Mouse (Mus musculus) thymus, adult 18-20 months (tissue): ENCODE measurements around the gene Il1r2.

Source experiments
- DNase-seq, 2 experiments: peaks; one replicate each; pipeline ENCODE4 v3.0.0; 2022; ENCODE audit warnings: mixed read lengths in 2 of 2

Il1r2 gene

DNA sequence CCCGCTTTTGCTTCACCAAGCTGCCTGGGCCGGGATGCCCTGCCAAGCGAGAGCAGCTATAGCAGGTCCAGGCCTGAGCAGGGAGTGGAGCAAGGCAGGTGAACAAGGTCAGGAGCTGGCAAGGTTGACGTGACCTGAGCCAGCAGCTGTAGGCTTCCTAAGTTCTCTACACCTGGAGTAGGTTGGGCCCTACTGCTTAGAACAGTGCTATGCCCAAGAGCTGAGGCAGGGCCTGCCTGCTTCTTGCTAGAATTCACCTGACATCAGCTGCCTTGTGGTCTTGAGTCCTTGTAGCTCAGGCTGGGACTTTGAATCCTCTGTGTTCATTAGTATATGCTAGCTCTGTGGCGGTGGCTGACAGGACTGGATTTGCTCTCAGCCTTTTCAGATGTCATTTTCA, at the start of gene Il1r2:
Il1r2 (plus strand) TSS at position 301 of the 400 bp plus-strand sequence.
- no peak for DNase-seq

DNA sequence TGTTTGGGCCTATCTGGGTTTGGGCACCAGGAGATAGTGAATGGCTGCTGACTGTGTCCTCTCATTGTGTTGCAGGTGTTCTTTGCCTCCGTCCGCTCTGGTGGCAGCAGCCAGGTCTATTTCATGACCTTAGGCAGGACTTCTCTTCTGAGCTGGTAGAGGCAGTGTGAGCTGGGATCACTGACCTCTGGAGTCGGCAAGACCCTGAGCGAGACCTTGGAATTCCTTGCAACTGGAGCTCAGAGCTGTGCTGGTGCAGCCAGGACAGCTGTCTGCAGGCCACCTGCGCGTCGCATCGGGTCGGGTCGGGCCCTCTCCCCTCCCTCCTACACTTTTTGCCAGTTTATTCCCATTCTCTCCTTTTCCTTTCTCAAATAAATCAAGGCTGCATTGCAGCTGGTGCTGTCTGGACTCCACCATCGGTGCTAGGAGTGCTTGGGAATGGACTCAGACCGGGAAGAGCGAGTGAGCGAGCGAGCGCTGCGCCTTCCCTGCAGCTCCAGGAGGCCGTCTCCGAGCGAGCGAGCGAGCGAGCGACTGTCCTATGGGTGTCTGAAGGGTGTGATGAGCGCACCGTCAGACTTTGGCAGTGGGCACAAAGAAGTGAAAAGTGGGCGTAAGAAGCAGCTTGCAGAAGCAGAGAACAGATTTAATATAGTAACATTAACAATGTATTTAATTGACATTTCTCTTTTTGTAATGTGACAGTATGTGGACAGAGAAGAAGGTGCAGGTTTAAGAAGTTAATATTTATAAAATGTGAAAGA, 49.1 kb upstream of the Il1r2 start:
- no peak for DNase-seq

- DNase-seq = no peak
Observed at GRCm38 (mm10) chr1:40025416-40025815, 48.5 kb upstream of the Il1r2 start.

DNA sequence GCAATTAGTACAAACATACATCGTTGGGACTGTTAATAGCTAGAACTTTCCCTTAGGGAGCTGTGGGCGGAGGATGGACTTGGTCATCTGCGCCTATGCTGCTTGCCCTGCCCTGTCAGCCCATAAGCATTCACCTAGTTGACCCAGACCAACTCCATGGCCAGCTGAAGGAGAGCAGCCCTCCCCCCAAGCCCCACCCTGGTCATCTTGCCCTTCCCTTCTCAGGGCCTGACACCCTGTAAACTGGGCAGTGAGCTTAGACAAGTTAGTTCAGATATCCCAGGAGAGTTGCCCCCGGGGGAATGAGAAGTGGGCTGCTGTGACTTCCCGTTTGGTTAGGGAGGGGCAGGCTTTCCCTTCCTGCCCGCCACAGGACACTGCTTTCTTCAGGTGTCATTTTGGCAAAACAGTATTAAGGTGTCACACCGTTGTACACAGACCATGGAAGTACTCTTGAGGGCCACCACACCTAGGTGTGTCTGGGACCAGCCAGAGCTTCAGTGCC, 46.7 kb upstream of the Il1r2 start:
- no peak for DNase-seq

DNA sequence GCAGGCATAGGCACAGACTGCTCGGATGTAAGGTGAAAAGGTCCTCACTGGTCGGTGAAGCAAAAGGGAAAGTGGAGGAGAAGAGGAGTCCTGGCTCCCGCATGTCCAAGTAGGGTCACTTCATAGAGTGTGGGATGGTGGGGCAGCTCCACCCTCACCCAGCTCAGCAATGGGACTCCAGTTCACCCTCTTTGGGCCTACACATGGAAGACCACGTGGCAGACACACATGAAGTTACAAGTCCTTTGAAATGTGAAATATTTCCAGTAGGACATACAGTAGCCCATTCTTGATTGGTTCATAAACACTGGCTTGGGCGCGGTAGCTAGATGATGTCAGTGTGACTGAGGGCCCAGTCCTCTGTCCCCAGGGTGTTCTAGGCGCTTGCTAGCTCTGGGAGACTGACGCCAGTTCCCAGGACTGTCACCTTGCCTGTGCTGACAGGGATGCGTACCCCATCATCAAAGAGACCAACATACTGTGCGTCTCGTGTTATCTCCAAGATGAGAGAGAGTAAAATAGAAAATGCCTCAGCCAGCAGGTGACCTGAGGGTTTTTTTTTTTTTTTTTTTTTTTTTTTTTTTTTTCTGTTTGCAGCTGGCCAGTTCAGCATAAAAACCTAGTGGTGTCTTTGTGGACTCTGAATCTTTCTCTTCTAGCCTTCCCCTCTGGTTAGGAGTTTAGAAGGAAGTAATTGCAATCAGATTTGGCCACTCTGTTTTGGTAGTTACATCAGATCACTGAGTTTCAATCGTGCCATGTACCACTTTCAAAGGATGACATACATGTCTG, 45.5 kb upstream of the Il1r2 start:
- no peak for DNase-seq

- DNase-seq = no peak
Observed at GRCm38 (mm10) chr1:40029597-40029996, 44.3 kb upstream of the Il1r2 start.

- no peak for DNase-seq
Observed at GRCm38 (mm10) chr1:40030287-40030975, 43.4 kb upstream of the Il1r2 start.

DNA sequence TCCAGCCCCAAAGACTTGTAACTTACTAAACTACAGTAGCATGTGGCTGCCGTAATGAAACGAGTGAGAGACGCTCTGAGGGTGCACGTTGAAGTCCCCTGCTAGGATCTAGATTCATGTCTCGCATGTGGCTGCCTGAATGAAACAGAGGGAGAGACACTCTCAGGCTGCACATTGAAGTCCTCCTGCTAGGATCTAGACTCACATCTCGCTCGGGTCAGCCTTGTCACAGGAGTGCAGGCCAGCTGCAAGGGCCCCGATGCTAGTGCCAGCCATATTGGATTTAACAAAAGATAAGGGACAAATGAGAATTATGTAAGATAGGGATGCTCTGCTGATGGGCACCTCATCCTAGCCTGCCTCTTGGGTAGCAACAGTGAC, 42.9 kb upstream of the Il1r2 start:
- no peak for DNase-seq

- DNase-seq = no peak
Observed at GRCm38 (mm10) chr1:40031626-40032025, 42.3 kb upstream of the Il1r2 start.

- DNase-seq = no peak
Observed at GRCm38 (mm10) chr1:40033315-40033714, 40.6 kb upstream of the Il1r2 start.

GRCm38 (mm10) chr1:40033743-40034420, 40.0 kb upstream of the Il1r2 start:
- no peak for DNase-seq

GRCm38 (mm10) chr1:40037831-40038230, 36.0 kb upstream of the Il1r2 start:
- DNase-seq = no peak

- no peak for DNase-seq
Observed at GRCm38 (mm10) chr1:40045686-40046085, 28.2 kb upstream of the Il1r2 start.

GRCm38 (mm10) chr1:40046600-40046999, 27.3 kb upstream of the Il1r2 start:
- no peak for DNase-seq

DNA sequence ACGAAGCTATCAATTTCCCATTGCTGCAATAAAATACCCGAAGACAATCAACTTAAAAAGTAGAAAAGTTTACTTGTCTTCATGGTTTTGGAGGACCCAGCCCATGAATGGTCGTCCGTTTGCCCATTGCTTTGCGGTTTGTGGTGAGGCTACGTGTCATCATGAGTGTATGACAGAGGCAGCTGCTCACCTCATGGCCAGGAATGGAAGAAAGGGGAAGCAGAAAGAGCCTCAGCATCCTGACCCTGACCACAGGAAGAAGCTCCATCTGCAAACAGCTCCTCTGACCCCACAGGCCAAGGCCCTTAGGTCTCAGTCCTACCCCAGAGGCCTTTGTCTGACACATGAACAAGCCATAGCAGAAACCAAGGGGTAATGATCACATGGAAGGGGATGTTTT, 22.7 kb upstream of the Il1r2 start:
- DNase-seq = no peak

DNA sequence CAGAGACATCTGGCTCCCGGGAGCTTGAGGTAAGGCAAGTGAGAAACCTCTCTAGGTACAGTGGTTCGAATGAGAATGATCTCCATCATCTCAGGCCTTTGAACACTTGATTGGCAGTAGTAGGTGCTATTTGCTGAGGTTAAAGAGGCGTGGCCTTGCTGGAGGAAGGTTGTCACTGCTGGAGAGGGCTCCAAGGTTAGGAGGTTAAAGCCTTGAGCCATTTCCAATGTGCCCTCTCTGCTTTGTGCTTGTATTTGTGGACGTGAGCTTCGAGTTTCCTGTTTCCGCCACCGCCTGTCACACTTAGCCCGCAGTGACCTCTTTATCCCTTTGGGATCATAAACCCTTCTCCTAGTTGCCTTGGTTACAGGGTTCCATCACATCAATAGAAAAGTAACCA, 21.7 kb upstream of the Il1r2 start:
- DNase-seq = no peak

GRCm38 (mm10) chr1:40053071-40053470, 20.8 kb upstream of the Il1r2 start:
- no peak for DNase-seq

GRCm38 (mm10) chr1:40055051-40055450, 18.8 kb upstream of the Il1r2 start:
- DNase-seq = no peak

GRCm38 (mm10) chr1:40055963-40056362, 17.9 kb upstream of the Il1r2 start:
- no peak for DNase-seq

GRCm38 (mm10) chr1:40057351-40057750, 16.5 kb upstream of the Il1r2 start:
- no peak for DNase-seq

- DNase-seq = no peak
Observed at GRCm38 (mm10) chr1:40058013-40058412, 15.9 kb upstream of the Il1r2 start.

DNA sequence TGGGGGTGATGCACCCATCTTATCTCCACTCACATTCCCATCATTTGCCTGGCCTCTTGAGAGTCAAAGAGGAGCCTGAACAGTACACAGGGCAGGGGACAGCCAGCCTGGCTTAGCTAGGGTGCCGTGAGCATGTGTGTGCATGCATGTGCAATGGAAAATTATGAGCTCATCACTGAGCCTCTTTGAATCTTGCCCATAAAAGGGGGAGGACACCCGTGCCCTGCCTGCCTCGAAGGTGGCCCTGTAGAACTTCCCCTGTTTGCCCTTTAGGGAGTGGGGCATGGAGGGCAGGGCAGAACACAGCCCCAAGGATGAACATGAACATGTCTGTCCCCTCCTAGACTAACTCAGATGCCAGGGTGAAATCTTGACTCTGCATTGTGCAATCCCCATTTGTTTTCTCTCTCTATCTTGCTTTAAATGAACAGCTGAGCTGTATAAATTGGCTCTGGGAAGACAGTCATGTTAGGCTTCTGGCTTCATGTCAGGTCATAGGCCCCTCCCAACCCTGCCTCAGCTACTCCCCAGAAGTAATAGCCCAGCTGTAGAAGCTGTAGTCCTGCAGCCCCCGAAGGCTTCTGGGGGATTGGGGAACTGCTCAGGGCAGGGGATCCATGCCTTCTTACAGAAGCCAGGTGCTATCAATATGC, 14.6 kb upstream of the Il1r2 start:
- DNase-seq = no peak
